Mouse (Mus musculus) left cerebral cortex, adult 11 months (tissue): Measurements from ENCODE around the gene Fam214a.

Source experiments
- DNase-seq: peaks from one replicate; pipeline ENCODE4 v3.0.0; 2022; ENCODE audit warnings: low spot score

Fam214a gene

DNA sequence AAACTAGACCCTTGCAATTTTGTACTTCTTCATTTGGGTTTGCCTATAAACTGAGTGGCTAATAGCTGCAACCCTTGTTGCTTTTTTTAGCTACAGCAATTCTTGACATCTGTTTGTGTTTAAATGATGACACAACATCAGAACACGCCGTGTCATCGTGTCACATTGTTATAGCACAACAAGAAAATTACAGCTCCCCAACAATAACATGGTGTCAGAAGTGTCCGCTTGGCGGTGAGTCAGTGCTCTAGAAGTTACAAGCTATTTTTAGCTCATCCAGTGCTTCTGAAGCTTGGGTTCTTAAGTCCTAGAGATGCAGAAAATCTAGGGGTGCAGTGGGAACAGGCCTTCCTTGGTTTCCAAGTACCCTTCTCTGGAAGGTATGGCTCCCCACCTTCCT, 578 bp upstream of the Fam214a start:
- peak; percentile 49 for DNase-seq

DNA sequence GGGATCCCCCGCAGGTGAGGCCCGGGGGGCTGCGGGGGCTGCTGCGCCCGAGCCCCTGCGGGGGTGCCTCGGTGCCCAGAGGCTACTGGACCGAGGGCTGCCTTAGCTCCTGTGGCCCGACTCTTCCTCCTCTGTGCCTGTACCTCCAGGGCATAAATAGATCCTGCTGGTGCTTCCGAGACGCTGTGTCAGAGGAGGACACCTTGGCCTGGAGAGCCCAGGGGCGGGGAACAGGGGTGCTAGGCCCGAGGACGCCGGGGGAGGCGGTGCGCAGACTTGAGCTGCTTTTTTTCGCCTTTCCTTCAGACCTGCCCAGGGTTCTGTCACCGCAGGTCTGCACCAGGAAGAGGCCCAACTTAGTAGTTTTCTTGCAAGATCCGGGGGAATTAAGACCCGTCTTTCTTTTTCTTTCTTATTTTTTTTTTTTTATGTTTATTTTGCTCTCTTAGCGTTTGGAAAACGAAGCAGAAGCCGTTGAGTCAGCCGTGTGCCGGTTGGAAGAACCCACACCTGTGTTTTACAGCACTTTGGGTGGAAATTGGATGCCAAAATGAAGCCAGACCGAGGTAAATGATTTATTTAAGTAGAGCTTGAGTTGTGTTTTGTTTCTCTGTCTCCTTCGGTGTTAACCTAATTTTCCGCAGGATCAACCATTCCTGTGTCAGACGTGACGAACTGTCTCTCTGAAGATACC, 728 bp downstream of the Fam214a start:
- peak; percentile 36 for DNase-seq

- no peak for DNase-seq
Measured at GRCm38 (mm10) chr9:74953959-74954279, 1.2 kb downstream of the Fam214a start.

- DNase-seq, result no peak
Measured at GRCm38 (mm10) chr9:74954387-74954786, 1.7 kb downstream of the Fam214a start.

DNA sequence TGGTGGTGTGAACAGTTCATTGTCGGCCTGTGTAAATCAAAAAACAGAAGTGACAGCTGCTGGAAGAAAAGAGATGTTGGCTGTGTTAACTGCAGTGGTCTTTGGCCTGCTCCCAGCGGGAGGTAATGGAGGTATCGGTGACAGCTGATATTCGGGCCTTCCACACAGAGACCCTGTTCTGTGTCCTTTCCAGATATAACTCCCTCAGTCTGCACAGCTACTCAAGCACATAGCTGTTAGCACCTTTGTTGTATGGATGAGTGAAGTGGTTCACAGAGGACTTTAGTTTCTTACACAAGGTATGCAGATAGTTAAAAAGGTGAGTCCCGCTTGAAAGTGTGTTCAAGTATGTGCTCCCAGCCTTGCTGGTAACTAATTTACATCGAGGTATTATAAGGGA, 7.9 kb downstream of the Fam214a start:
- no peak for DNase-seq

DNA sequence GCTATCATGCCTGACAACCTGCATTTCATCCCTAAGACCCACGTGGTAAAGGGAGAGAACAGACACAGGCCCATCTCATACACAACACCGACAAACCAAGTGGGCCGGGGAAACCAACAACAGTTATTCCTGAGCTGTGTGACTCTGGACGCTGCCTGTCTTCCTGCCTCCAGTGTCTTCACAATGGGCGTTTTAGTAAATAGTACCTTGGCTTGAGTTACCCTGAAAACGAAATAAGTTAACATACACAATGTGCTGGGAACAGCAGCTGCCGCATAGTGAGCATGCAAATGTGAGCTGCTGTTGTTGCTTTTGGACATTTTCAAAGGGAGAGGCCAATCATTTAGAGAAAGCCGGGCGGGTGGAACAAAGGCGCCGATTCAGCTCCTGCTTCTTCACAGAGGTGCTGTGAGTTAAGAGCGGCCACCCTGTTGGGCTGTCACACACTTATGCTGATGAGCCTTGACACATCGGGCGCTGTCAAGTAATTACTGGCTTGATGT, 8.4 kb downstream of the Fam214a start:
- DNase-seq, result no peak

DNA sequence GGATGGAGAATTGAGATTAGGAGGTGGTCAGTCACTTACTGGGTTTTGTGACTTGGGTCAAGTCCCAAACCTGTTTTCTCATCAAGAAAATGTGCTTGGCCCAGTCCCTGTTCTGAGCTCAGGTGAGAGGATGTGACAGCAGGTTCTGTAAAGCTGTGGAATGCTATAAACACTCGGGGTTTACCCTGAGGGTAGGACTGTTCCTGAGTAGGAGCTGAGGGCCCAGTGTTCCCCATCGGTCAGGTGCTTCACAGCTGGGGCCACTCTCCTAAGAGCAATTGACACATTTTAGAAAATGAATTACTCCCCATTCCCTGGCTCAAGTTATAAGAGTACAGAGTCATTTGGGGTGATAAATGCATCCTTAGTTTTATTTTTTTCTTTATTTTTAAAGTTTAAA, 11.3 kb downstream of the Fam214a start:
- DNase-seq, result no peak

- no peak for DNase-seq
Measured at GRCm38 (mm10) chr9:74964866-74965384, 12.2 kb downstream of the Fam214a start.

DNA sequence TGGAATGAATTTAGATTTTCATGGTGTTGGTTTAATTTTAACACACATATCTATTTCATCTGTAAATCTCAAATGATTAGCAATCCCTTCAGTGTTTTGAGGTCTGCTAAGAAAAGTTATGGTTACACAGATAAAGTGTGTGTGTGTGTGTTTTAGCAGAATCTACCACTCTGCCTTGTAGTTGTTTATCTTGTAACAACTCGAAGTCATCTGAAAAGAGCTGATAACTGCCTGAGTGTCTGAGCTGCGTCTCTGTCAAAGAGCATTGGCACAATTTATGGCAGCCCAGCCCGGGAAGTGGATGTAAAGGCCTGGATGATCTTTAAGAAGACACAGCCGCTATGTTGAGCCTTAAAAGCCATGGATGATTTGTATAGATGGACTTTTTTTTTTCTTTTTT, 13.5 kb downstream of the Fam214a start:
- no peak for DNase-seq

- no peak for DNase-seq
Measured at GRCm38 (mm10) chr9:74968647-74969428, 16.2 kb downstream of the Fam214a start.

DNA sequence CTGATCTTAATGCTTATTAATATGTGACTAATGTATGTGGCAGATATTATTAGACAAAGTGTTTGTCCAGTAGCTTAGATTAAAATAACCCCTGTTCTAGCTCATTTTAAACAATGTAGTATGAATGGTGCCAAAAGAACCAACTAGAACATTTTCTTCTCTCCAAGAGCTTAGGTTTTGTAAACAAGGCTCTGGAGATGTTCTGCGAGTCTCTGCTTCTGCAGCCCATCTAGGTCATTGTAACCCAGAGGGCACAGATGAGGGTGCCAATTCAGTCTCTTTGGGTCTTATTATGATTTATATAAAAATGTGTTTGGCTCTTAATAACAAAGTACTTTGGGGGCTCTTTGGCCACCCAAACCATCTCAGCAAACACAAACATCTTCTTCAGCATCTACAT, 17.9 kb downstream of the Fam214a start:
- no peak for DNase-seq

DNA sequence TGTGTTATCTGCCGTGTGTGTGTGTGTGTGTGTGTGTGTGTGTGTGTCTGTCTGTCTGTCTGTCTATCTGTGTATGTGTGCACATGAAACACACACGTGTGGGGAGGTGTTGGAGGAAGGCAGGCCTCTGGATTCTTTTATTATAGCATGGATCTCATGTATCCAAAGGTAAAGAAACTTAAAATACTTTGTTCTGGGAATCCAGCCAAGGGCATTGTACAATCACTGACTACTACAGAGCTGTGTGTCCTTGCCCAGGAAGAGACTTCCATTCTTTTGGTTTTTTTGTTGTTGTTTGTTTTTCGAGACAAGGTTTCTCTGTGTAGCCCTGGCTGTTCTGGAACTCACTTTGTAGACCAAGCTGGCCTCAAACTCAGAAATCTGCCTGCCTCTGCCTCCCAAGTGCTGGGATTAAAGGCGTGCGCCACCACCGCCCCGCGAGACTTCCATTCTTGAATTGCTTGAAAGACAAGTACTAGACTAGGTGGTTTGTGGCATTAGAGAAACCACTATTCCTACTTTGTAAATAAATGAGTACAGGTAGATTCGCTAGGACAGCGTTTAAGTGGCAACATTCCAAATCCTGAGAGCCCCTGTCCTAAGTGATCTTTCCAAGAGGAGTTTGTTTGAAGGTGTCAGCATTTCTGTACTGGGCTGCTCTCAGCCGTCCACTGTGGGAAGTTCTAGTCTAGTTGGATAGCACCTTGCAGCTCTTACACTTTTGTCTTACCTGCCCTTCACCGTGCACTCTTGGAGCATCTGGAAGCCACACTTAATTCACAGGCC, 18.7 kb downstream of the Fam214a start:
- no peak for DNase-seq

DNA sequence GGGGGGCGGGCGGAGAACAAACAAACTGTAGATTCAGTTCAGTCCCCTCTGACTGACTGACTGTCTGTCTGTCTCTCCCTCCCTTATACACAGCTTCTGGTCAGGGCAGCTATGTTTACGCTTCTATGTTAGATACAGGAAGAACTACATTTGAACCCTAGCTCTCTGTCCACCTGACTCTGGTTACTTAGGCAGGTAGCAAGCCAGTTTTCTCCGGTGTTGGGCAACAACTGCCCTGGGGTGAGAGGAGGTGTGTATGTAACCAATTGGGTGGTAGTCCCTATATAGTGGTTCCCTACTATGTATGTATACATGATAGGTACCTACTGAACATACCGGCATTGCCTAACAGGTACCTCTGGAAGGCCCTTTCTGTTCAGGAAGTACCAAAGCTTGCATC, 20.1 kb downstream of the Fam214a start:
- no peak for DNase-seq

DNA sequence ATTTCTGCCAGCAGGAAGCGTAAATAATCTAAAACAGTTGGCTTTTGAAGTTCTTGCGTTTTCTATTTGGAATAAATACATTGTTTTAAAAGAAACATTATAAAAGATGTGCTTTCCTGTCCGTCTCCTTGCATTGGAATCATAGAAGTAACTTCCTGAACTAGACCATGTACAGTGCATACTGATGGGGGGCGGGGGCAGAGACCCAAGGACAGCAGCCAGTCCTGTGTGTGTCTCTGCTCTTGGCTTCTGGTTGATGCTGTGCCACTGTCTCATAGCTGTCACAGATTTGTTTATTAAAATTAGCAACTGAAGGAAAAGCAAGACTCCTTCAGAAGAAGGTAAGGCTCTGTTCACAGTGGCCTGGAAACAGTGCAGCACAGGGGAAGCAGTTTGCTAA, 20.5 kb downstream of the Fam214a start:
- DNase-seq, result no peak

DNA sequence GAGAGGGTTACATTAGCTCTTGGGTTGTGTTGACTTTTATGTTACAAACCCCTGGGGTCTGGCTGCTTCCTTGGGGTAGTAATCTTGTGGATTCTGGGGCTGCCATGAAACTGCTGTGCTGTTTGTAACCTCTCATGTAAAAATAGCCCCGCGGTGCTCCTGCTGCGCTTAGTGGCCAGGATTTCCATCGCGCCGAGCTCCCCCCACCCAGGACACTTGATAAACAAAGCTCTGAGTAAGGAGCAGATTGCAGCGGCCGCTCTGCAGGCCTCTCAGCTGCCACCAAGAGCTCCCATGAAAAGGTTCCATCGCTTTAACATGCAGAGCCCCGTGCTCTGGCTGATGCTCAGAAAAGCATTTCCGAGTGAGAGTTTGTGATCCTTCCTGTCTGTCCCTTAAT, 22.1 kb downstream of the Fam214a start:
- no peak for DNase-seq

- DNase-seq, result no peak
Measured at GRCm38 (mm10) chr9:74975416-74975815, 22.7 kb downstream of the Fam214a start.

GRCm38 (mm10) chr9:74975911-74976563, 23.4 kb downstream of the Fam214a start:
- DNase-seq, result peak; percentile 87

DNA sequence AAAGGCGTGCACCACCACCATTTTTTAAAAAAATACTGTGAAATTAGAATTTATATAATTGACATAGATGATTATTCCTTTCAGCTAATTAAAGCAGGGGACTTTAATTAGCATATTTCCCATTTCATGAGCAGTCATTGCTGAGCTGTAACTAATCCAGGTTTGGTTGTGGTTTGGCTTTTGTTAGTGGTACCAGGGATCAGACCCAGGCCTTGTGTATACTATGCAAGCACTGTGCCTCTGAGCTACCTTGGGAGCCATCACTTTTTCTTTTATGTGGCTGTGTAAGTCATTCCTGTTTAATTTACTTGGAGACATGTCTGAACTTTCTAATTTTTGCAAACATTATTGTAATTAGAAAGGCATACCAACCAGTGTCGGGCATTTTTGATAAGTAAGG, 24.6 kb downstream of the Fam214a start:
- DNase-seq, result no peak

- DNase-seq, result no peak
Measured at GRCm38 (mm10) chr9:74977962-74978361, 25.3 kb downstream of the Fam214a start.

GRCm38 (mm10) chr9:74978868-74979267, 26.2 kb downstream of the Fam214a start:
- no peak for DNase-seq

DNA sequence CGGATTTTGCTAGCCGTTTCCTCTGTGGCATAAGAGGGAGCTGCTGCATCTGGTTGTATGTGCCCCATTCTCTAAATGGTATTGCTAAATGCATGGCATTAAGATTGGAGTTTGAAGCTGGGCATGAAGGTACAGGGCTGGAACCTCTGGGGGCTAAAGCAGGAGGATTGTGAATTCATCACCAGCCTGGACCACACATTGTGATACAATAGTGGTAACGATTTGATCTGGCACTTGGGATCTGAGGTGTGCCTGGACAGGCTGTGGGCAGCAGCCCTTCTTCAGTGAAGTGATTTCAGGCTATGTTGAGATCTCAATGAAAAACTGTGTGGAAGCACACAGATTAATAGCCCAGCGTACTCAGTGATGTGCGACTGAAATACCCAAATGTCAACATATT, 26.7 kb downstream of the Fam214a start:
- DNase-seq, result no peak

DNA sequence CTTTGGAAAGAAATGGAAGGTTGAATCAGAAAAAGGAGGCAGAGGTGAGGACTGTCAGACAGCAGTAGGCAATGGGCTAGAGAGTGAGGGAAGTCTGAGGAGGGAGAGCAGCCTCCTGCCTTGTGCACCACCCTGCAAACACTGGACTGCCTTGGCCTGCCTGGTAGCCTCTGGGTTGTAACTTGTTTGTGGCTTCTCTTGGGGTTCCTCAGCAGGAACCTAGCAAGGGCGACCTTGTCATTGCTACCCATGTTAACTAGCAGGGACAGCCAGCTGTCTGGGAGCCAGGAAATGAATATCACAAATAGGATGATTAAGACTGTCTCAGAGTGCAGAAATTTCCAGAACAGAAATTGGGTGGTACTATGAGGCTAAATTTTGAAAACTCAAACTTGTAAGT, 27.2 kb downstream of the Fam214a start:
- DNase-seq, result no peak
